Mouse (Mus musculus) limb, embryonic 10.5 days (tissue): ENCODE measurements around the gene Brip1. TPM values are rescaled to one million over a fixed set of nuclear protein-coding genes. Genes with fewer than 3 reads are reported as not detected.

Experiments used
- DNase-seq: peaks from one replicate; pipeline ENCODE4 v3.0.0-alpha.2; 2017; ENCODE audit warnings: low spot score
- H3K27ac ChIP-seq: fragments of 300-500 bp; sonication (generic); 2 replicates; pipeline ENCODE4 v1.5.1; 2016; ENCODE audit warnings: mild to moderate bottlenecking
- H3K27me3 ChIP-seq: fragments of 300-500 bp; sonication (generic); 2 replicates; pipeline ENCODE4 v1.6.1; 2016; ENCODE audit warnings: low read depth, mild to moderate bottlenecking; ENCODE audit not compliant: poor library complexity, severe bottlenecking
- H3K36me3 ChIP-seq: fragments of 300-500 bp; sonication (generic); 2 replicates; pipeline ENCODE4 v1.6.1; 2016; ENCODE audit warnings: mild to moderate bottlenecking, moderate library complexity
- H3K4me1 ChIP-seq: fragments of 300-500 bp; sonication (generic); 2 replicates; pipeline ENCODE4 v1.6.1; 2016
- H3K4me3 ChIP-seq: fragments of 300-500 bp; sonication (generic); 2 replicates; pipeline ENCODE4 v1.5.1; 2016; ENCODE audit warnings: mild to moderate bottlenecking, moderate library complexity
- H3K9me3 ChIP-seq: fragments of 300-500 bp; sonication (generic); replicated peaks from 2 replicates; pipeline ENCODE4 v1.6.1; 2016; ENCODE audit warnings: mild to moderate bottlenecking
- WGBS: fragments of 180-500 bp; shearing (Covaris S2); methylation state at CpG from one replicate; pipeline ENCODE4 v1.1.7; 2016; 5-methylcytosine and 5-hydroxymethylcytosine counted together
- polyA plus RNA-seq: library from polyadenylated mRNA; unstranded; fragments of >200 nt; fragmentation: Nextera tagmentation; extraction: Ambion mirVana; gene quantifications from 2 replicates; pipeline ENCODE4 v1.2.1, GENCODE M21; 2016

Gene Brip1
- polyA plus RNA-seq, 1 experiment from 2014 or later = 12.6 TPM

GRCm38 (mm10) chr11:86050430-86051280 is 150.3 kb downstream of the Brip1 start:
- H3K27ac ChIP-seq = peak overlapping the region; percentile 47; the same call in 1 of the 2 replicates
- peaks cover 16% of the 10 kb centered on the region for H3K4me1 ChIP-seq
- H3K36me3 ChIP-seq = no peaks in the 10 kb centered on the region
- no peaks in the 10 kb centered on the region for H3K27me3 ChIP-seq
- 81% methylated on average over 8 of the region's 8 CpGs for WGBS
- no peak for DNase-seq
- no peaks in the 10 kb centered on the region for H3K9me3 ChIP-seq
- no peak overlapping the region for H3K4me3 ChIP-seq

GRCm38 (mm10) chr11:86039994-86040393 is 161.0 kb downstream of the Brip1 start:
- Histone ChIP-seq H3K4me1 (no peaks in the 10 kb centered on the region), H3K4me3 (no peak overlapping the region), H3K9me3 (no peaks in the 10 kb centered on the region), H3K36me3 (no peaks in the 10 kb centered on the region), H3K27ac (no peak overlapping the region), H3K27me3 (no peaks in the 10 kb centered on the region)
- WGBS = 80% methylated on average over 5 of the region's 5 CpGs
- no peak for DNase-seq

- Histone ChIP-seq H3K4me3 (no peak overlapping the region), H3K27ac (no peak overlapping the region), H3K4me1 (no peaks in the 10 kb centered on the region), H3K36me3 (no peaks in the 10 kb centered on the region), H3K9me3 (no peaks in the 10 kb centered on the region), H3K27me3 (no peaks in the 10 kb centered on the region)
- no peak for DNase-seq
- 90% methylated on average over 8 of the region's 8 CpGs for WGBS
Observed at GRCm38 (mm10) chr11:86039355-86039754, 161.6 kb downstream of the Brip1 start.

- Histone ChIP-seq H3K36me3 (no peaks in the 10 kb centered on the region), H3K27ac (no peak overlapping the region), H3K4me3 (no peak overlapping the region), H3K27me3 (no peaks in the 10 kb centered on the region), H3K9me3 (no peaks in the 10 kb centered on the region), H3K4me1 (no peaks in the 10 kb centered on the region)
- no peak for DNase-seq
- 88% methylated on average over 13 of the region's 13 CpGs for WGBS
Observed at GRCm38 (mm10) chr11:86038701-86039100, 162.3 kb downstream of the Brip1 start.

DNA sequence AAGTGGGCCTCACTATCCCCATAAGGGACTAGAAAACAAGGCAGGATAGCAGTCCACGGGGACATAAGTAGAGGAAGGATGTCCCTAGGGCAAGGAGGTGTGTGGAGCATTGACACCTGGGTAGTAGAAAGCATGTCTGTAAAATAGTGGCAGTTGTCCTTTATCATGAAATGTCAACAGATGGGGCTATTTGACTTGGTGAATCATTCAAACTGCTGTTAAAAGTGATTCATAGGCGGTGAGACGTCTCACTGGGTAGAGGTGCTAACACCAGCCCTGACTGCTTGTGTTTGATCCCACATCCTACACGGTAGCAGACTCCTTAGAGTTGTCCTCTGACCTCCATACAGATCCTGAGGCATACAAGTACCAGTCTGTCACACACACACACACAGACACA is 168.1 kb downstream of the Brip1 start:
- peaks cover 5% of the 10 kb centered on the region for H3K4me1 ChIP-seq
- no peaks in the 10 kb centered on the region for H3K9me3 ChIP-seq
- no peaks in the 10 kb centered on the region for H3K36me3 ChIP-seq
- H3K4me3 ChIP-seq = no peak overlapping the region
- no peaks in the 10 kb centered on the region for H3K27me3 ChIP-seq
- H3K27ac ChIP-seq = no peak overlapping the region
- DNase-seq = no peak
- 45% methylated on average over 4 of the region's 4 CpGs for WGBS

DNA sequence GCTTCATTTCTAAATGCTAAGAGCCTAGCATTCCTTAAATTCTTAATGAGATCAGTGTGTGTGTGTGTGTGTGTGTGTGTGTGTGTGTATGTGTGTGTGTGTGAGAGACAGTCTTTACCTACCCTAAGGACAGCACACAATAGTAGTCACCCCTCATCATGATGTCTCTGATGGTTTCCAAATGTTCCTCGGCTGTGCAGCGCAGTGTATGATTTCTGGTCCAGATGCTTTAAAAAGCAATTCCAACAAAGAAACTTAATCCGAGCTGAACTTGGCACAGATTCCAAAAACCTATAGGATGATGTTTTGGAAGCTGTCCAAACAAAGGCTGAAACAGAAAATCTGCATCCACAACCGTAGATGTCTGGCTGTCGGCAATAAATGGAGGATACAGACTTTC is 173.0 kb downstream of the Brip1 start:
- no peaks in the 10 kb centered on the region for H3K9me3 ChIP-seq
- H3K36me3 ChIP-seq = no peaks in the 10 kb centered on the region
- H3K4me1 ChIP-seq = peaks cover 44% of the 10 kb centered on the region
- H3K4me3 ChIP-seq = no peak overlapping the region
- H3K27me3 ChIP-seq = peaks cover 6% of the 10 kb centered on the region
- H3K27ac ChIP-seq = peak overlapping the region; percentile 48; the same call in 1 of the 2 replicates
- 86% methylated on average over 5 of the region's 5 CpGs for WGBS
- no peak for DNase-seq

- DNase-seq = peak; percentile 60
- Histone ChIP-seq H3K27me3 (peaks cover 11% of the 10 kb centered on the region), H3K36me3 (no peaks in the 10 kb centered on the region), H3K9me3 (no peaks in the 10 kb centered on the region), H3K4me3 (no peak overlapping the region), H3K4me1 (peaks cover 50% of the 10 kb centered on the region), H3K27ac (peak overlapping the region; percentile 50; the same call in 1 of the 2 replicates)
- 12% methylated on average over 7 of the region's 7 CpGs for WGBS
Observed at GRCm38 (mm10) chr11:86026556-86027194, 174.3 kb downstream of the Brip1 start.

- DNase-seq = no peak
- no peaks in the 10 kb centered on the region for H3K36me3 ChIP-seq
- no peak overlapping the region for H3K4me3 ChIP-seq
- no peaks in the 10 kb centered on the region for H3K9me3 ChIP-seq
- 84% methylated on average over 4 of the region's 4 CpGs for WGBS
- no peak overlapping the region for H3K27ac ChIP-seq
- H3K4me1 ChIP-seq = peaks cover 47% of the 10 kb centered on the region
- peaks cover 11% of the 10 kb centered on the region for H3K27me3 ChIP-seq
Observed at GRCm38 (mm10) chr11:86022439-86022838, 178.6 kb downstream of the Brip1 start.

GRCm38 (mm10) chr11:86020033-86020432 is 181.0 kb downstream of the Brip1 start:
- peaks cover 42% of the 10 kb centered on the region for H3K4me1 ChIP-seq
- WGBS = 40% methylated on average over 1 of the region's 1 CpGs
- H3K9me3 ChIP-seq = no peaks in the 10 kb centered on the region
- no peaks in the 10 kb centered on the region for H3K36me3 ChIP-seq
- H3K27ac ChIP-seq = no peak overlapping the region
- no peak overlapping the region for H3K4me3 ChIP-seq
- H3K27me3 ChIP-seq = peaks cover 11% of the 10 kb centered on the region
- DNase-seq = no peak

DNA sequence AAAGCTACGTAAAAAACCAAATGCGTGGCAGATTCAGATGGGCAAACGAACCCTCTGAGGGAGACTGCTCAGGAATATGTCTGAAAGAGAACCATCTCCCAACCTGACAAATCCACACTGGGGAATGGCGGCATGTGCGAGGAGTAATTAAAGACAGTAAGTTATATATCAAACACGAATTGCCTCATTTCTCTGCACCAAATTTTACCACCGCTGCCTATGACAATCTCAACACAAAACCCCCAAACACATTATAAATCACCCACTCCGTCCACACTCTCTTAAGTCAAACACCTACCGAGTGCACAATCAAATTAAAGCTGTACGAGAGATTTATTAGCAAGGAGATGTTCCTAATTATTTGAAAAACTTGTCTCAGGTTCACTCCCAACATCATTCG is 184.8 kb downstream of the Brip1 start:
- peak; percentile 56 for DNase-seq
- Histone ChIP-seq H3K4me1 (peaks cover 29% of the 10 kb centered on the region), H3K27me3 (0 out of 2 replicates have a peak, but pooled peaks cover 3% of the 10 kb centered on the region), H3K4me3 (peak overlapping the region; percentile 23), H3K9me3 (no peaks in the 10 kb centered on the region), H3K36me3 (no peaks in the 10 kb centered on the region), H3K27ac (peak overlapping the region; percentile 63)
- 31% methylated on average over 11 of the region's 11 CpGs for WGBS

DNA sequence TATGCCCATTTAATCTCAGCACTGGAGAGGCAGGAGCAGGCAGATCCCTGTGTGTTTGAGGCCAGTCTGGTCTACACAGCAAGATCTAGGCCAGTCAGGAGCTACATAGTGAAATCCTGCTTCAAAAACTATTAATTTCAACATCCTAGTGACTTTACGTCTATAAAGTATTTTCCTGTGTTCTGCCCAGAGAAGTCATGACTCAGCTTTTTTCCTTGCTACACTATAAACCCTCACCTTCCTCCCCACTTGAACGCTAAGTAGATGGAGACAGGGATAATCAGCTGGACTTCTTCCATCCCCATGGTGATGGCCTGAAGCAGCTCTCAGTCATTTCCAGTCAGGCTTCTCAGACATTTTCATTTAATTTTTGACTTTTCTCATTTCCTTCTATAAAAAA is 187.9 kb downstream of the Brip1 start:
- WGBS = 83% methylated on average over 2 of the region's 2 CpGs
- H3K27ac ChIP-seq = no peak overlapping the region
- peak; percentile 9 for DNase-seq
- no peak overlapping the region for H3K4me3 ChIP-seq
- H3K9me3 ChIP-seq = no peaks in the 10 kb centered on the region
- H3K27me3 ChIP-seq = 0 out of 2 replicates have a peak, but pooled peaks cover 3% of the 10 kb centered on the region
- peaks cover 28% of the 10 kb centered on the region for H3K4me1 ChIP-seq
- H3K36me3 ChIP-seq = no peaks in the 10 kb centered on the region

- H3K27ac ChIP-seq = no peak overlapping the region
- H3K4me3 ChIP-seq = no peak overlapping the region
- H3K27me3 ChIP-seq = 0 out of 2 replicates have a peak, but pooled peaks cover 3% of the 10 kb centered on the region
- H3K36me3 ChIP-seq = no peaks in the 10 kb centered on the region
- 89% methylated on average over 4 of the region's 4 CpGs for WGBS
- H3K9me3 ChIP-seq = no peaks in the 10 kb centered on the region
- peaks cover 8% of the 10 kb centered on the region for H3K4me1 ChIP-seq
- DNase-seq = no peak
Observed at GRCm38 (mm10) chr11:86010458-86010857, 190.5 kb downstream of the Brip1 start.

DNA sequence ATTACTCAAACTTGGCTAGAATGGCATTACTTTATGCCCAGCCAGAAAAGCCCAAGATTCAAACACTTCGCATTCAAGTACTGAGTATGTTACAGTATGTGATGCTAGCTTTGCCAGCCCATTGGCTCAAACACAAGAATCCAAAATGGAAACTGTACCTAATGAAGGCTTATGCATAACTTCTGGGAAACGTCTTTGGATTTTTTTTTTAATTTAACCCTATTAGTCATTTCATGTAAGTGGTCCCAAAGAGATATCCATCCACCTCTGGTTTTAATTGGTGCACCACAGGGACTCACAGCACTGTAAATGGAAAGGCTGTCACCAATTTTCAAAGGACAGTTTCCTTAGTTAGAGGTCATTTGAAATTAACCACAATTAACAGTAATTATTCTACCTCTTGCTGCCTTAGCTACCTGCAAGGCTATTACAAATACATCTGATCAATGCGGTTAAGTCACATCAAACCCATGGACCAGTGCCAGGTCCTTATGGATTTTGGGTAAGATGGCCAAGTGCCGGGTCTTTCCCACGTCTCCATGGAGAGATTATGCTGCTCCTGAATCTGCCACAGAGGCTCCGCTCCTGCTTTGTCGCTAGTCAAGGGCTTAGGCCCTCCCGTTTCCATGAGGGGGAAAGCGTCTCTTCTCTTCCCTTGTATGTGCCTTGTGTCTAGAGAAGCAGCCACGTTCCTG is 192.6 kb downstream of the Brip1 start:
- H3K36me3 ChIP-seq = no peaks in the 10 kb centered on the region
- H3K27me3 ChIP-seq = 0 out of 2 replicates have a peak, but pooled peaks cover 4% of the 10 kb centered on the region
- DNase-seq = no peak
- no peak overlapping the region for H3K27ac ChIP-seq
- 80% methylated on average over 10 of the region's 10 CpGs for WGBS
- no peaks in the 10 kb centered on the region for H3K9me3 ChIP-seq
- H3K4me3 ChIP-seq = no peak overlapping the region
- H3K4me1 ChIP-seq = no peaks in the 10 kb centered on the region
